Mouse (Mus musculus): ENCODE results near the gene Tnf. TPM values are rescaled to one million over a fixed set of nuclear protein-coding genes. Genes with fewer than 3 reads are reported as not detected.

Gene Tnf
- 0.94 and 1.8 TPM in 2 replicates for polyA plus RNA-seq (2012; rRNA removed)

DNA sequence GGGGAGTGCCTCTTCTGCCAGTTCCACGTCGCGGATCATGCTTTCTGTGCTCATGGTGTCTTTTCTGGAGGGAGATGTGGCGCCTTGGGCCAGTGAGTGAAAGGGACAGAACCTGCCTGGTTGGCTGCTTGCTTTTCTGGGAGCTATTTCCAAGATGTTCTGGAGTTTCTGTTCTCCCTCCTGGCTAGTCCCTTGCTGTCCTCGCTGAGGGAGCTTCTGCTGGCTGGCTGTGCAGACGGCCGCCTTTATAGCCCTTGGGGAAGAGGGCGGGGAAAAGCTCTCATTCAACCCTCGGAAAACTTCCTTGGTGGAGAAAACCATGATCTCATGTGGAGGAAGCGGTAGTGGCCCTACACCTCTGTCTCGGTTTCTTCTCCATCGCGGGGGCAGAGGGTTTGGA is at the start of gene Tnf:
Gene Tnf, minus strand, starts transcription at position 221 of the 400 bp plus-strand sequence.
- H3K27me3 ChIP-seq (ENCODE audit: control insufficient read depth, insufficient read depth, low read length): no peaks in the 10 kb centered on the region
- H3K4me3 ChIP-seq (ENCODE audit: low read depth, low read length): peak within 1 kb of the TSS; percentile 56
- peaks cover 22% of the 10 kb centered on the region for H3K4me1 ChIP-seq (ENCODE audit: control insufficient read depth, insufficient read depth, insufficient read length, low read length)
- H3K36me3 ChIP-seq (ENCODE audit: control insufficient read depth, insufficient read depth, low read length): no peaks in the 10 kb centered on the region
- 18% methylated on average over 13 of the region's 13 CpGs for WGBS
- peak within 1 kb of the TSS; percentile 42 for H3K27ac ChIP-seq (ENCODE audit: insufficient read depth, low read depth, low read length)
- TF ChIP-seq CTCF (IDR thresholded peaks at IDR 0.05; ENCODE audit: extremely low read depth, insufficient read length, insufficient replicate concordance, low read depth, low read length) (no peak), POLR2A (IDR thresholded peaks at IDR 0.05; ENCODE audit: low read depth, low read length) (peak; percentile 79; the same call in 1 of the 2 replicates)

DNA sequence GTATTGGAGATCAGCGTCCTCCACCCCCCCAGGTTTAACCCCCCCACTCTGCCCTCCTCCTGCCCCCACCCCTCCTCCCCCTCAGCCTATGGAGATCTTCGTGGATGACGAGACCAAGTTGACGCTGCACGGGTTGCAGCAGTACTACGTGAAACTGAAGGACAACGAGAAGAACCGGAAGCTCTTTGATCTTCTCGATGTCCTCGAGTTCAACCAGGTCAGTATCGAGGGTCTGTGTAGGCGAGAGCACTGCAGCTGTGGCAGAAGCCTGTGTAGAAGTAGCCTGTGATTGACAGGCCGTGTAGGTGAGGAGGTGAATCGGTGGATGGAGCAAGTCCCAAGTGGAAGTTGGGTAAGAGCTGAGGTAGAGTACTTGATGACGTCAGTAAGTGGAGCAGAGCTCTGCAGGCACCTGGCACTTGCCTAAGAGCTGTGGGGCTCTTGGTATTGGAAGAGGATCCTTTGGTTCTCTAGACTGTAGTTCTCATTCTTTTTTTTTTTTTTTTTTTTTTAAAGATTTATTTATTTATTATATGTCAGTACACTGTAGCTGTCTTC is 49.4 kb upstream of the Tnf start:
- 72% methylated on average over 15 of the region's 15 CpGs for WGBS
- TF ChIP-seq CTCF (IDR thresholded peaks at IDR 0.05; ENCODE audit: extremely low read depth, insufficient read length, insufficient replicate concordance, low read depth, low read length): no peak
- TF ChIP-seq POLR2A (IDR thresholded peaks at IDR 0.05; ENCODE audit: low read depth, low read length): no peak
- Histone ChIP-seq H3K36me3 (ENCODE audit: control insufficient read depth, insufficient read depth, low read length) (peaks cover 73% of the 10 kb centered on the region), H3K4me1 (ENCODE audit: control insufficient read depth, insufficient read depth, insufficient read length, low read length) (no peaks in the 10 kb centered on the region), H3K4me3 (ENCODE audit: low read depth, low read length) (no peak overlapping the region), H3K27me3 (ENCODE audit: control insufficient read depth, insufficient read depth, low read length) (no peaks in the 10 kb centered on the region), H3K27ac (ENCODE audit: insufficient read depth, low read depth, low read length) (no peak overlapping the region)

GRCm38 (mm10) chr17:35250348-35251120 is 48.7 kb upstream of the Tnf start:
- Histone ChIP-seq H3K27me3 (ENCODE audit: control insufficient read depth, insufficient read depth, low read length) (no peaks in the 10 kb centered on the region), H3K4me1 (ENCODE audit: control insufficient read depth, insufficient read depth, insufficient read length, low read length) (no peaks in the 10 kb centered on the region), H3K4me3 (ENCODE audit: low read depth, low read length) (no peak overlapping the region), H3K36me3 (ENCODE audit: control insufficient read depth, insufficient read depth, low read length) (peaks cover 79% of the 10 kb centered on the region), H3K27ac (ENCODE audit: insufficient read depth, low read depth, low read length) (no peak overlapping the region)
- no peak for TF ChIP-seq POLR2A (IDR thresholded peaks at IDR 0.05; ENCODE audit: low read depth, low read length)
- TF ChIP-seq CTCF (IDR thresholded peaks at IDR 0.05; ENCODE audit: extremely low read depth, insufficient read length, insufficient replicate concordance, low read depth, low read length): no peak
- 83% methylated on average over 3 of the region's 3 CpGs for WGBS

DNA sequence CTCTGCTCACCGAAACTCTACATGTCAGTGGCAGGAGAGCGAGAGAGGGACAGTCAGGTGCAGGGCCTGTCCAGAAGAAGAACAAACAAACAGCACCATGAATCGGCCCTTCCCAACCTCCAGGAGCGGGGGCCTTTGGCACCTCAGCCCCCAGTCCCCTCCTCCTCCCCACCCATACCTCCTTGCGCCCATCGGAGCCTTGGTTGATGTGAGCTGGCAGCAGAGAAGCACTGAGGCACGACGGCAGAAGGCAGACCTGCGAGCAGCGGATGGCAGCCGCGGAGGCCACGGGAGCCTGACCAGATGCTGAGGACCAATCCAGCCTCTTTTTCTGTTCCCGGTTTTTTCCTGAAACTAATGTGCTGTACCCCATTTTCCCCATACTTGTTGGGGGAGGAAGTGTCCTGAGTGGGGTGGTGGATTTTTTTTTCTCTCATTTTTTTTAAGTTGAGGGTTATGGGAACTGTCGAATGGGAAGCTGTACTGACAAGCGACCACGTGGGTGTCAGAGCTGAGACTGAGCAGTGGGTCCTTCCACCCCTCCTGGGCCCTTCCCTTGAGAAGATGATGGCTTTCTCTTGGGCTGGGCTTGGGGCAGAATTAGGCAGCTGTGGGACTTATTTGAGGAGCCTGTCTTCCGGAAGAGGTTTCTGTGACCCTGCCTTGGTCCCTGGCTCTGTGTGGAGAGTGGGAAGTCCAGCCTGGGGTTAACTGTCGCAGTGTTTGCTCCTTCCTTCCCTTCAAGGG is 47.8 kb upstream of the Tnf start:
- Histone ChIP-seq H3K4me1 (ENCODE audit: control insufficient read depth, insufficient read depth, insufficient read length, low read length) (0 out of 2 replicates have a peak, but pooled peaks cover 2% of the 10 kb centered on the region), H3K27ac (ENCODE audit: insufficient read depth, low read depth, low read length) (no peak overlapping the region)
- 81% methylated on average over 19 of the region's 19 CpGs for WGBS

GRCm38 (mm10) chr17:35248986-35249385 is 47.2 kb upstream of the Tnf start:
- H3K4me3 ChIP-seq (ENCODE audit: low read depth, low read length): no peak overlapping the region
- WGBS: 88% methylated on average over 14 of the region's 14 CpGs
- H3K36me3 ChIP-seq (ENCODE audit: control insufficient read depth, insufficient read depth, low read length): peaks cover 91% of the 10 kb centered on the region
- no peaks in the 10 kb centered on the region for H3K27me3 ChIP-seq (ENCODE audit: control insufficient read depth, insufficient read depth, low read length)
- TF ChIP-seq POLR2A (IDR thresholded peaks at IDR 0.05; ENCODE audit: low read depth, low read length) (no peak), CTCF (IDR thresholded peaks at IDR 0.05; ENCODE audit: extremely low read depth, insufficient read length, insufficient replicate concordance, low read depth, low read length) (no peak)
- no peak overlapping the region for H3K27ac ChIP-seq (ENCODE audit: insufficient read depth, low read depth, low read length)
- peaks cover 7% of the 10 kb centered on the region for H3K4me1 ChIP-seq (ENCODE audit: control insufficient read depth, insufficient read depth, insufficient read length, low read length)

More for the DNA sequence above, 47.8 kb upstream of the Tnf start:
- Histone ChIP-seq H3K36me3 (ENCODE audit: control insufficient read depth, insufficient read depth, low read length) (peaks cover 85% of the 10 kb centered on the region), H3K4me3 (ENCODE audit: low read depth, low read length) (no peak overlapping the region), H3K27me3 (ENCODE audit: control insufficient read depth, insufficient read depth, low read length) (no peaks in the 10 kb centered on the region)
- no peak for TF ChIP-seq POLR2A (IDR thresholded peaks at IDR 0.05; ENCODE audit: low read depth, low read length)
- TF ChIP-seq CTCF (IDR thresholded peaks at IDR 0.05; ENCODE audit: extremely low read depth, insufficient read length, insufficient replicate concordance, low read depth, low read length): no peak

- WGBS: 66% methylated on average over 7 of the region's 7 CpGs
- peaks cover 17% of the 10 kb centered on the region for H3K4me1 ChIP-seq (ENCODE audit: control insufficient read depth, insufficient read depth, insufficient read length, low read length)
- H3K27me3 ChIP-seq (ENCODE audit: control insufficient read depth, insufficient read depth, low read length): no peaks in the 10 kb centered on the region
- TF ChIP-seq POLR2A (IDR thresholded peaks at IDR 0.05; ENCODE audit: low read depth, low read length) (no peak), CTCF (IDR thresholded peaks at IDR 0.05; ENCODE audit: extremely low read depth, insufficient read length, insufficient replicate concordance, low read depth, low read length) (no peak)
- peaks cover 80% of the 10 kb centered on the region for H3K36me3 ChIP-seq (ENCODE audit: control insufficient read depth, insufficient read depth, low read length)
- no peak overlapping the region for H3K27ac ChIP-seq (ENCODE audit: insufficient read depth, low read depth, low read length)
- no peak overlapping the region for H3K4me3 ChIP-seq (ENCODE audit: low read depth, low read length)
Measured at GRCm38 (mm10) chr17:35247144-35247543, 45.3 kb upstream of the Tnf start.

Measured in small intestine, adult 2 months (tissue).